Mouse (Mus musculus) c-Kit-negative CD71-positive TER-119-positive erythroid progenitor cells, embryonic 14.5 days (primary cell): ENCODE measurements around the gene Tmem50b.
A peak's percentile ranks its signal among the peaks of the same experiment; 100 is the strongest.

ENCODE experiments used
- DNase-seq: peaks from one replicate; pipeline ENCODE4 v3.0.0-alpha.2; 2013; ENCODE audit warnings: low read depth, low spot score

Gene Tmem50b

GRCm38 (mm10) chr16:91609501-91610245 lies 12.1 kb upstream of the Tmem50b start:
- DNase-seq: no peak

- no peak for DNase-seq
These were observed 9.4 kb upstream of the Tmem50b start for GRCm38 (mm10) chr16:91606958-91607357.

- no peak for DNase-seq
These were observed 7.6 kb upstream of the Tmem50b start for GRCm38 (mm10) chr16:91605156-91605555.

- no peak for DNase-seq
These were observed 4.1 kb upstream of the Tmem50b start for GRCm38 (mm10) chr16:91601693-91602092.

GRCm38 (mm10) chr16:91601081-91601480 lies 3.5 kb upstream of the Tmem50b start:
- no peak for DNase-seq

- DNase-seq: no peak
These were observed 1.6 kb upstream of the Tmem50b start for GRCm38 (mm10) chr16:91599242-91599641.

- DNase-seq: no peak
These were observed 575 bp downstream of the Tmem50b start for GRCm38 (mm10) chr16:91596779-91597671.

- DNase-seq: no peak
These were observed 1.2 kb downstream of the Tmem50b start for GRCm38 (mm10) chr16:91596397-91596778.

- no peak for DNase-seq
These were observed 2.5 kb downstream of the Tmem50b start for GRCm38 (mm10) chr16:91595076-91595475.

GRCm38 (mm10) chr16:91593262-91593661 lies 4.3 kb downstream of the Tmem50b start:
- no peak for DNase-seq

GRCm38 (mm10) chr16:91592162-91592561 lies 5.4 kb downstream of the Tmem50b start:
- no peak for DNase-seq

GRCm38 (mm10) chr16:91588703-91589102 lies 8.9 kb downstream of the Tmem50b start:
- DNase-seq: no peak

- no peak for DNase-seq
These were observed 9.7 kb downstream of the Tmem50b start for GRCm38 (mm10) chr16:91587730-91588453.

GRCm38 (mm10) chr16:91586244-91586643 lies 11.4 kb downstream of the Tmem50b start:
- no peak for DNase-seq

- no peak for DNase-seq
These were observed 12.0 kb downstream of the Tmem50b start for GRCm38 (mm10) chr16:91585617-91586016.

GRCm38 (mm10) chr16:91582307-91582706 lies 15.3 kb downstream of the Tmem50b start:
- peak; percentile 51 for DNase-seq

GRCm38 (mm10) chr16:91578980-91579720 lies 18.4 kb downstream of the Tmem50b start:
- DNase-seq: no peak

- DNase-seq: no peak
These were observed 22.4 kb downstream of the Tmem50b start for GRCm38 (mm10) chr16:91575151-91575550.

GRCm38 (mm10) chr16:91571105-91571504 lies 26.5 kb downstream of the Tmem50b start:
- no peak for DNase-seq

- no peak for DNase-seq
These were observed 28.6 kb downstream of the Tmem50b start for GRCm38 (mm10) chr16:91568960-91569359.

GRCm38 (mm10) chr16:91566002-91566401 lies 31.6 kb downstream of the Tmem50b start:
- DNase-seq: no peak
